Mouse (Mus musculus): ENCODE data around the gene Vstm4. TPM values are rescaled to one million over a fixed set of nuclear protein-coding genes. Genes with fewer than 3 reads are reported as not detected.

Vstm4 gene
- polyA plus RNA-seq, 1 experiment from 2014 or later, result 7.7 TPM

DNA sequence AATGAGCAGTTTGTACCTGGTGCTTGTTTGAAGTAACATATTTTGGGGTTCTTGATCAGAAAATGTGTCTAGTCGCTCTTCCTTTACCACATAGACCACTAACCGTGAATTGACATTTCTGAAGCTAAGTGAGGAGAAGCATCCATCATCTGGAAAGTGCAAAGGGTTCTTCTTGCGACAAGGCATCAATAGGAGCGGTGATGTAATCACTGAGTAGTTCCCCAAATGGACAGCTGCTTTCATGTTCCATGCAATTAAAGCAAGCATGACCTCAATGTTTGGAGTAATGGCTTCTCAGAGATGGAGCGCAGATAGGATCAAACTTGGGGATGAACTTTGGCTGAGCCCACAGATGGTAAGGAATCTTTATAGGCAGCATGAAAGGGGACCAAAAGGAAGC is 82.7 kb downstream of the Vstm4 start:
- no peak overlapping the region for H3K9ac ChIP-seq (replicated peaks; ENCODE audit: low read length)
- H3K9me3 ChIP-seq (ENCODE audit: control insufficient read depth, low read length), result no peaks in the 10 kb centered on the region
- no peak overlapping the region for H3K4me2 ChIP-seq (ENCODE audit: low read length)
- no peak overlapping the region for H3K27ac ChIP-seq (replicated peaks; ENCODE audit: low read depth, low read length)
- 88% methylated on average over 5 of the region's 5 CpGs for WGBS
- H3K27me3 ChIP-seq (ENCODE audit: control insufficient read depth, insufficient read depth, low read length), result no peaks in the 10 kb centered on the region
- DNase-seq, result no peak
- no peaks in the 10 kb centered on the region for H3K36me3 ChIP-seq (ENCODE audit: control insufficient read depth, insufficient read depth, low read length)
- H3K4me3 ChIP-seq (replicated peaks; ENCODE audit: low read depth, low read length), result no peak overlapping the region
- H3K4me1 ChIP-seq (ENCODE audit: control insufficient read depth, insufficient read depth, low read length), result no peaks in the 10 kb centered on the region
- no peak for ATAC-seq (ENCODE audit: low FRiP score, low TSS enrichment)

DNA sequence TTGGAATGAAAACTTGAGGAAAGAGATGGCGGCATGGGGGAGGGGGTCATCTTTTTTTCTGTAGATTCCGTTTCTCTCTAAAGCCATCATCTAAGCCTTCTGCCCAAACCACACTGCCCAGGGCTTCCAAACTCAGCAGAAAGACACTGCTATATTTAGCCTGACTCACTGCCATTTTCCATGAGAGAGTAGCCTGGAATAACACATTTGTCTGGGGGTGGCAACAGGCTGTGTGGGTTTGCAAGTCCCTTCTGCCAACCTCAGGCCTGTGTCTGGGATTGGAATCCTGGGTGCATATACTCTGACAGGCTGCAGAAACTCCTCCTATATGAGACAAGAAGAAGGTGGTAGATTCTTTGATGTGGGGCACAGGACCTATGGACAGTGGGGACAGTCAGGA is 91.0 kb downstream of the Vstm4 start:
- Histone ChIP-seq H3K27me3 (ENCODE audit: control insufficient read depth, insufficient read depth, low read length) (no peaks in the 10 kb centered on the region), H3K9me3 (ENCODE audit: control insufficient read depth, low read length) (no peaks in the 10 kb centered on the region), H3K4me2 (ENCODE audit: low read length) (no peak overlapping the region), H3K27ac (replicated peaks; ENCODE audit: low read depth, low read length) (no peak overlapping the region), H3K36me3 (ENCODE audit: control insufficient read depth, insufficient read depth, low read length) (no peaks in the 10 kb centered on the region), H3K9ac (replicated peaks; ENCODE audit: low read length) (no peak overlapping the region), H3K4me3 (replicated peaks; ENCODE audit: low read depth, low read length) (no peak overlapping the region), H3K4me1 (ENCODE audit: control insufficient read depth, insufficient read depth, low read length) (0 out of 2 replicates have a peak, but pooled peaks cover 7% of the 10 kb centered on the region)
- no peak for ATAC-seq (ENCODE audit: low FRiP score, low TSS enrichment)
- no peak for DNase-seq
- 89% methylated on average over 2 of the region's 2 CpGs for WGBS

DNA sequence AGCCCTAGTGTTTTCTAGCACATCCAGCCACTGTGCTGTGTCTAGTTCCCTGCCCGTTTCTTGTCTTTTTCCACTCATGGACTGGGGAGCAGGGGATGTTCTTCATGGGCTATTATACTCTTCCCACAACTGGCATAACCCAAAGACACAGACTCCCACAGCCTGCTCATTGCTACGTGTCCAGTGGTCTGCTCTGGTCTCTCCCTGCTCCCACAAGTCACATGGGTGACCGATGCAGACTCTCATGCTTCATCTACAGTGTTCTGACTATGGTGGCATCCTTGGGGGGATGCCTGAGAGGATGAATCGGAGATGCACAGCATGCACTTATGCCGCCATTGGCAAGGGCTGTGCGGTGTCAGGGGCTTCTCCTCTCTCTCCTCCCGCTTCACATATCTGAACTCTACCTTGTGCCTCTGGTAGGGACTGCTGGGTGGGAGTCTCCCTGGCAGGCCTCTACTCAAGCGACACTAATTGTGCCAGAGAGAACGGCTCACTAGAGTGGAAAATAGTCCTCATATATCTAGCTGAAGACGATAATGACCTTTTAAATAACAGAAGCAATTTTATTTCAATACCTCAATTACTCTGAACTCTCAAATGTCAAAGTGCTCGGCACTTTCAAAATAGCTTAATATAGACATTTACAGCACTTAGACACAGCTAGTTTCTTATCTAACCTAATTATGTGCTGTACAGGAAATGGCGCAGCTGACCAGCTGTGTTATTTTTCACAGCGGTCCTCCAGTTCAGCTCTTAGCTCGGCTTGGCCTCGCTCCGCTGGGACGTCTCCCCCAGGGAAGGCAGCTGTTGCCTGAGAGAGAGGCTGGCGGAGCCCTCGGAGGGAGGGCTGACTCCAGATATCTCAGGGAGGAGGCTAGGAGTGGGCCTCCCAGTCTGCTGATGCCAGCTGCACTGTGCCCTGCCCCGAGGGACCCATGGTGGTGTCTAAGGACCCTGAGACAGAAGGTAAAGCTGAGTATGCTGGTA is 94.1 kb downstream of the Vstm4 start:
- ATAC-seq (ENCODE audit: low FRiP score, low TSS enrichment) (no peak; the same call in 1 of the 2 replicates), DNase-seq (peak; percentile 57)
- Histone ChIP-seq H3K4me1 (ENCODE audit: control insufficient read depth, insufficient read depth, low read length) (0 out of 2 replicates have a peak, but pooled peaks cover 7% of the 10 kb centered on the region), H3K9ac (replicated peaks; ENCODE audit: low read length) (no peak overlapping the region), H3K9me3 (ENCODE audit: control insufficient read depth, low read length) (no peaks in the 10 kb centered on the region), H3K27ac (replicated peaks; ENCODE audit: low read depth, low read length) (no peak overlapping the region), H3K4me2 (ENCODE audit: low read length) (no peak overlapping the region), H3K36me3 (ENCODE audit: control insufficient read depth, insufficient read depth, low read length) (no peaks in the 10 kb centered on the region), H3K27me3 (ENCODE audit: control insufficient read depth, insufficient read depth, low read length) (no peaks in the 10 kb centered on the region), H3K4me3 (replicated peaks; ENCODE audit: low read depth, low read length) (no peak overlapping the region)
- WGBS, result 61% methylated on average over 20 of the region's 20 CpGs

DNA sequence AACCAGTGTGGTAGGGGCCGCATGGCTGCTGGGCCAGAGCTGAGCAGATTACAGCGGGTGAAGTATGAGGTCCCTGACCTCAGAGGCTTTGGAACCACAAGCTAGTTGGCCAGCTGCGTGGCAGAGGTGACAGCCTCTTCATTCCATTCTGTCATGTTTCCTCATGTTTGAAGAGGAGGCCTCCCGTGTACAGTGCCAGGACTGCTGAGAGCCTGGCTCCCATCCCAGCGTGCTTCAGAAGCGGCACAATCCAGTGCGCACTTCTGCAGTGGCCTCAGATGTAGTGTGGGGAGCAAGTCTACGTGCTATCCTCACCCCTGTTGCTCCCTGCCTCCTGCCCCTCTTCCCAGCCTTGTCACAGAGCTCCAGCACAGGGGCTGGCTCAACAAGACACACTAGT is 99.9 kb downstream of the Vstm4 start:
- ATAC-seq (ENCODE audit: low FRiP score, low TSS enrichment), result no peak
- WGBS, result 77% methylated on average over 8 of the region's 8 CpGs
- DNase-seq, result no peak
- no peak overlapping the region for H3K27ac ChIP-seq (replicated peaks; ENCODE audit: low read depth, low read length)
- H3K4me1 ChIP-seq (ENCODE audit: control insufficient read depth, insufficient read depth, low read length), result 0 out of 2 replicates have a peak, but pooled peaks cover under 1% of the 10 kb centered on the region
- no peak overlapping the region for H3K9ac ChIP-seq (replicated peaks; ENCODE audit: low read length)
- no peaks in the 10 kb centered on the region for H3K27me3 ChIP-seq (ENCODE audit: control insufficient read depth, insufficient read depth, low read length)
- H3K36me3 ChIP-seq (ENCODE audit: control insufficient read depth, insufficient read depth, low read length), result no peaks in the 10 kb centered on the region
- no peaks in the 10 kb centered on the region for H3K9me3 ChIP-seq (ENCODE audit: control insufficient read depth, low read length)
- no peak overlapping the region for H3K4me3 ChIP-seq (replicated peaks; ENCODE audit: low read depth, low read length)
- H3K4me2 ChIP-seq (ENCODE audit: low read length), result no peak overlapping the region

DNA sequence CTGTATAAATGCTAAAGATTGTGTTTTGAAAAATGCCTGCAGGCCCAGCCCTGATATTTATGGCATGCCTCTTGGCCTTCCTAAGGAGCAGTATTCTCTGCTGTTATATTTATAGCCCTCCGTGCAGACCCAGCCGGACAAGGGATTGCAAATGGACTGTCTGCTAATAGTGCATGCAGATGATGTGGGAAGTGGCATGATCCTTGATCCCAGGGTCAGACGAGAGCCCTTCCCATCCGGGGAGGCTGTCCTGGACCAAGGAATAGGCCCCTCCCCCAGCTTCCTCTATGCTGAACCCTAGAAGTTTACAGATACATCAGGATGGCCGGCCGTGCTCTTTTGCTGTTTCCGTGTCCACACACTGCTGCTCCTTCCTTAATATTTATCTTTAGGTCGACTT is 102.1 kb downstream of the Vstm4 start:
- no peak for DNase-seq
- H3K4me2 ChIP-seq (ENCODE audit: low read length), result no peak overlapping the region
- no peaks in the 10 kb centered on the region for H3K27me3 ChIP-seq (ENCODE audit: control insufficient read depth, insufficient read depth, low read length)
- no peaks in the 10 kb centered on the region for H3K36me3 ChIP-seq (ENCODE audit: control insufficient read depth, insufficient read depth, low read length)
- WGBS, result 82% methylated on average over 8 of the region's 8 CpGs
- ATAC-seq (ENCODE audit: low FRiP score, low TSS enrichment), result no peak
- H3K4me3 ChIP-seq (replicated peaks; ENCODE audit: low read depth, low read length), result no peak overlapping the region
- no peak overlapping the region for H3K9ac ChIP-seq (replicated peaks; ENCODE audit: low read length)
- H3K4me1 ChIP-seq (ENCODE audit: control insufficient read depth, insufficient read depth, low read length), result no peaks in the 10 kb centered on the region
- H3K9me3 ChIP-seq (ENCODE audit: control insufficient read depth, low read length), result no peaks in the 10 kb centered on the region
- no peak overlapping the region for H3K27ac ChIP-seq (replicated peaks; ENCODE audit: low read depth, low read length)

DNA sequence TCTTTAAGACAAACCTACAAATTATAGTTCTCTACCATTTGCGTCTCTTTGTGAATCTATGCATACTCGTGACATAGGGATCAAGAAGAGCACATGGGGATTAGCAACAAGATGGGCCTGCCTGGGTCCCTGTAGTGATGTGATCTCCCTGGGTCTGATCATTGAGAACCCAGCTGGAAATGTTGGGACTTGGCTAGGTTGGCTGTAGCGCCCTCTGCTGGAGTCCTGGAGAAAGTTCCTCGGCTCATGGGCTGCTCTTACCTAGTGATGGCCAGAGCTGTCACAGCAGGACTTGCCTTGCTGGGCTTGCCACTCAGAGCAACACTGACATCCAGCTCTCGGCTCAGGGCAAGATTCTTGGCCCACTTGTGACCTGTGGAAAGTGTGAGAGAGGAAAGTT is 103.9 kb downstream of the Vstm4 start:
- Histone ChIP-seq H3K36me3 (ENCODE audit: control insufficient read depth, insufficient read depth, low read length) (no peaks in the 10 kb centered on the region), H3K4me3 (replicated peaks; ENCODE audit: low read depth, low read length) (no peak overlapping the region), H3K9ac (replicated peaks; ENCODE audit: low read length) (no peak overlapping the region), H3K4me2 (ENCODE audit: low read length) (no peak overlapping the region), H3K27ac (replicated peaks; ENCODE audit: low read depth, low read length) (no peak overlapping the region), H3K4me1 (ENCODE audit: control insufficient read depth, insufficient read depth, low read length) (no peaks in the 10 kb centered on the region), H3K27me3 (ENCODE audit: control insufficient read depth, insufficient read depth, low read length) (no peaks in the 10 kb centered on the region), H3K9me3 (ENCODE audit: control insufficient read depth, low read length) (no peaks in the 10 kb centered on the region)
- ATAC-seq (ENCODE audit: low FRiP score, low TSS enrichment) (no peak), DNase-seq (peak; percentile 79)
- 36% methylated on average over 5 of the region's 5 CpGs for WGBS

DNA sequence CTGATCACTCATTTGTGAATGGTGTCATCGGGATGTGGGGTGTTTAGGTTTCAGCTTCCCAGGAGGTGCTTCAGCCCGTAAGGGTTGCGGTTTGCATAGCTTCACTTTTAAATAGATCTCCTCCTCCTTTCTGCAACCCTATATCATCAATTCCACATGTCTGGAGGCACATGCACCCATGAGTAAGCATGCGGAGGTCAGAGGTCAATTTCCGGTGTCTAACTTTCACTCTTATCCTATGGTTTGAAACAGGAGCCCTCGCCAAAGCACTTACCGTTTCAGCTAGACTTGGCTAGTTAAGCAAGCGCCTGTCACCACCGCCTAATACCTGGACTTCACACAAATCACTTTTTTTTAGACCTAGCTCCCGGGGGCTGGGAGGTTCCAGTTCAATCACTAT is 108.2 kb downstream of the Vstm4 start:
- Histone ChIP-seq H3K4me1 (ENCODE audit: control insufficient read depth, insufficient read depth, low read length) (no peaks in the 10 kb centered on the region), H3K4me3 (replicated peaks; ENCODE audit: low read depth, low read length) (no peak overlapping the region), H3K9ac (replicated peaks; ENCODE audit: low read length) (no peak overlapping the region), H3K4me2 (ENCODE audit: low read length) (no peak overlapping the region), H3K9me3 (ENCODE audit: control insufficient read depth, low read length) (no peaks in the 10 kb centered on the region), H3K36me3 (ENCODE audit: control insufficient read depth, insufficient read depth, low read length) (no peaks in the 10 kb centered on the region), H3K27ac (replicated peaks; ENCODE audit: low read depth, low read length) (no peak overlapping the region), H3K27me3 (ENCODE audit: control insufficient read depth, insufficient read depth, low read length) (no peaks in the 10 kb centered on the region)
- 91% methylated on average over 10 of the region's 10 CpGs for WGBS
- ATAC-seq (ENCODE audit: low FRiP score, low TSS enrichment) (no peak), DNase-seq (no peak)

DNA sequence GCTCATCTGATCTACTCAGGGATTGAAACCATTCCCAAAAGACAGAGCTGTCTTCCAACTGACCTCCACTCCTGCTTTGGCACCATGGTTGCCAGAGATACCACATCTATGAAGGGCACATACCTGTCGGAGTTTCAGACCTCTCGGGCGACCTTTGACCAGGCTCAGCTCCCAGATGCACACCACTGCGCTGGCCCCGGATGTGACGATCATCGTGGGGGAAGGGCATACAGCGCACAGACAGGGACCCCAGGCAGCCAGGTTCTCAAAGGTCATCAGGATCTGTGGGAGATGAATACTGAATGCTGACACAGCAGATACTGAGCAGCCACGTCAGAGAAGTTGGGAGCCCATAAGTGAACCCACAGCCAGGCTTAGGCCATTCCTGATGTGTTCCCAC is 114.1 kb downstream of the Vstm4 start:
- Histone ChIP-seq H3K4me1 (ENCODE audit: control insufficient read depth, insufficient read depth, low read length) (no peaks in the 10 kb centered on the region), H3K4me3 (replicated peaks; ENCODE audit: low read depth, low read length) (no peak overlapping the region), H3K27ac (replicated peaks; ENCODE audit: low read depth, low read length) (no peak overlapping the region), H3K4me2 (ENCODE audit: low read length) (no peak overlapping the region), H3K9me3 (ENCODE audit: control insufficient read depth, low read length) (no peaks in the 10 kb centered on the region), H3K36me3 (ENCODE audit: control insufficient read depth, insufficient read depth, low read length) (no peaks in the 10 kb centered on the region), H3K9ac (replicated peaks; ENCODE audit: low read length) (no peak overlapping the region), H3K27me3 (ENCODE audit: control insufficient read depth, insufficient read depth, low read length) (no peaks in the 10 kb centered on the region)
- WGBS, result 78% methylated on average over 9 of the region's 9 CpGs
- ATAC-seq (ENCODE audit: low FRiP score, low TSS enrichment), result no peak
- DNase-seq, result no peak

DNA sequence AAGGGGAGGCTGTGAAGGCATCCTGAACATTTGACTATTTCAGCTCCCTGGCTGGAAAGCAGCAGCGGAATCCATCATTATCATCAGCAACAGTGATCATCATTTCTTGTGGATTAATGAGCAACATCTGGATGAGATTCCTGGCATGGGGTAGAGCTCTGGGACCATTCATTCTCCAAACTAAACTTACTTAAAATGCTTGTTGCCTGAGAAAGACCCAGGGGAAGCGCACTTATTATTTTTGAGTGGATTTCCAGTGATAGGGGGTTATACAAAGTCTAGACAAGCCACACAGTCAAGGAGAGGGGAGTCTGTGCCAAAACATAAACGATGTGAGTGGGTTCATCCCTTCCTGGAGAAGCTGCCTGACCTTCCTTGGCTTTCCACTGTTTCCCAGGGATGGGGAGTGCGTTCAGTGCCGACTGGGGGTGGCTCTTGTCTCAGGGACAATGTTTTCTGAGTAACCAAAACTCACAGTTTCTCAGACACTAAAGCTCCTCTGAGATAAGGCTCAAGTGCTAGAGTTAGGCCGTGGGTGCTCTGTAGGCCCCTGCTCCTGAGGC is 127.7 kb downstream of the Vstm4 start:
- Histone ChIP-seq H3K4me2 (ENCODE audit: low read length) (no peak overlapping the region), H3K9me3 (ENCODE audit: control insufficient read depth, low read length) (no peaks in the 10 kb centered on the region), H3K4me3 (replicated peaks; ENCODE audit: low read depth, low read length) (no peak overlapping the region), H3K27ac (replicated peaks; ENCODE audit: low read depth, low read length) (no peak overlapping the region), H3K4me1 (ENCODE audit: control insufficient read depth, insufficient read depth, low read length) (no peaks in the 10 kb centered on the region), H3K9ac (replicated peaks; ENCODE audit: low read length) (no peak overlapping the region), H3K27me3 (ENCODE audit: control insufficient read depth, insufficient read depth, low read length) (no peaks in the 10 kb centered on the region), H3K36me3 (ENCODE audit: control insufficient read depth, insufficient read depth, low read length) (no peaks in the 10 kb centered on the region)
- no peak for ATAC-seq (ENCODE audit: low FRiP score, low TSS enrichment)
- DNase-seq, result no peak
- WGBS, result 89% methylated on average over 6 of the region's 6 CpGs
